Mouse (Mus musculus): ENCODE measurements around the gene Esam. TPM values are rescaled to one million over a fixed set of nuclear protein-coding genes. Genes with fewer than 3 reads are reported as not detected.

The Esam gene
- polyA plus RNA-seq, 1 experiment, result not detected

DNA sequence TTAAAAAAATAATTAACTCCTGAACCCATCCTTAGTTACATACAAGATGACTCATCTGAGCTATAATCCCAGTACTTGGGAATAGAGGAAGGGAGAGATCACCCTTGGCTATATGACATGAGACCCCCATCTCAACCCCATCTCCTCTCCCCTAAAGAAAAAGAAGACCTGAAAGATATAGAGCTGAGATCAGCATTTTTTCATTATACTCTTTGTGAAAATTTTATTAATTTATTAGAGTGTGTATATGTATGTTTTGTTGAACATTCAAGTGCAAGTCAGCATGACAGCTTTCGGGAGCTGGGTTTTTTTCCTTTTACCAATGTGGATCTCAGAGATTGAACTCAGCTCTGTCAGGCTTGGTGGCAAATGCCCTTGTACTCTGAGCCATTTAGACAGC, 26.7 kb upstream of the Esam start:
- Histone ChIP-seq H3K4me3 (ENCODE audit: insufficient read depth, low read depth, low read length) (no peak overlapping the region), H3K4me1 (ENCODE audit: control insufficient read depth, insufficient read depth, low read length) (no peaks in the 10 kb centered on the region), H3K27ac (ENCODE audit: insufficient read depth, low read depth, low read length) (no peak overlapping the region)
- 100% methylated on average over 1 of the region's 1 CpGs for WGBS
- TF ChIP-seq POLR2A (IDR thresholded peaks at IDR 0.05; ENCODE audit: insufficient read depth, low read depth, low read length) (no peak), CTCF (IDR thresholded peaks at IDR 0.05; ENCODE audit: insufficient read depth, low read depth, low read length) (no peak)

DNA sequence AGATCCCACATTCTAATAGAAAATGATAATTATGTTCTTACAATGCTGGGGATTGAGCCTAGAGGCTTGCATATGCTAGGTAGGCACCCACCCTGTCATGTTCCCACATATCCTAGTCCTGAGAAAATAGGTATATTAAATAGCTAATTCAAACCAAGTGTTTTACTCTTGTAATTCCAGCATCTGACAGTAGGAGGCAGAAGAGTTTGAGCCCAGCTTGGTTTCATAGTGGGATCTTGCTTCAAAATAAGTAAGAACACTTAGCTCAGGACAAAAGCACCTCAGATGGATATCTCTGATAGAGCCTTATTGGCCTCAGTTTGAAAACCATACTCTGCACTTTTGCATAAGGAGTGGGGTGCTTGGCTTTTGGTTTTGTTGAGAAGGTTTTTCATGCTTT, 23.5 kb upstream of the Esam start:
- Histone ChIP-seq H3K27ac (ENCODE audit: insufficient read depth, low read depth, low read length) (no peak overlapping the region), H3K4me1 (ENCODE audit: control insufficient read depth, insufficient read depth, low read length) (no peaks in the 10 kb centered on the region), H3K4me3 (ENCODE audit: insufficient read depth, low read depth, low read length) (no peak overlapping the region)
- no peak for TF ChIP-seq CTCF (IDR thresholded peaks at IDR 0.05; ENCODE audit: insufficient read depth, low read depth, low read length)
- TF ChIP-seq POLR2A (IDR thresholded peaks at IDR 0.05; ENCODE audit: insufficient read depth, low read depth, low read length), result no peak

DNA sequence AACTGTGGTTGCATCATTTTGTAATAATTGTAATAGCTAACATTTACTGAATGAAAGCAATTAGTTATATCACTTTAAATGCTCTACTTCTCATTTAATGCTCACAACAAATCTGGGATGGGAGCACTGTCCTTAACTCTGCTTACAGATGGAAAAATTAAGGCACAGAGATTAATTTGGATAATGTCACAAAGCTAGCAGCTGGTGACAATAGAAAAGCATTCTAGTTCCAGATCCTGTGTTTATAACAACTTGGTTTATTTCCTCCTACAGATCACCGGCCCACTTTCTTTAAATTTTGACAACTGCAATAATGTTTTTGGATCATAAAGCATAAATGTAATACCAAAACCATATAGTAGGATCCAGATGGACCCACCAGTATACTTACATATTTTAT, 21.9 kb upstream of the Esam start:
- TF ChIP-seq POLR2A (IDR thresholded peaks at IDR 0.05; ENCODE audit: insufficient read depth, low read depth, low read length) (no peak), CTCF (IDR thresholded peaks at IDR 0.05; ENCODE audit: insufficient read depth, low read depth, low read length) (no peak)
- WGBS, result 57% methylated on average over 1 of the region's 1 CpGs
- H3K27ac ChIP-seq (ENCODE audit: insufficient read depth, low read depth, low read length), result no peak overlapping the region
- H3K4me3 ChIP-seq (ENCODE audit: insufficient read depth, low read depth, low read length), result no peak overlapping the region
- no peaks in the 10 kb centered on the region for H3K4me1 ChIP-seq (ENCODE audit: control insufficient read depth, insufficient read depth, low read length)

DNA sequence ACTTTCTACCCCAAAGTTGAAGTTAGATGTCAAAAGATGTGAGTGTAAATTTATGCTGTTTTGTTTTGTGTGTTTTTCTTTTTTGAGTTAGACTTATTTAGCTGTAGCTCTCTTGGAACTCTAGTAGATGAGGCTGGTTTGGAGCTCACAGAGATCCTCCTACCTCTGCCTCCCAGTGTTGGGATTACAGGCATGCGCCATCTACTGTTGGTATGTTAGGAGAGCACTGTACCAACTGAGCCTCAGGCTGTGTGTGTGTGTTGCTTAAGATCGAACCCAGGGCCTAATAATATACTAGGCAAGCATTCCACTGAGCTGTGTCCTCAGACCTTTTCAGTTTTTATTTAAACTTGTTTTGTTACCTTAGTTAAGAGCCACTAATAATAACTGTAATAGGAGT, 15.8 kb upstream of the Esam start:
- no peaks in the 10 kb centered on the region; the same call in 1 of the 2 replicates for H3K4me1 ChIP-seq (ENCODE audit: control insufficient read depth, insufficient read depth, low read length)

DNA sequence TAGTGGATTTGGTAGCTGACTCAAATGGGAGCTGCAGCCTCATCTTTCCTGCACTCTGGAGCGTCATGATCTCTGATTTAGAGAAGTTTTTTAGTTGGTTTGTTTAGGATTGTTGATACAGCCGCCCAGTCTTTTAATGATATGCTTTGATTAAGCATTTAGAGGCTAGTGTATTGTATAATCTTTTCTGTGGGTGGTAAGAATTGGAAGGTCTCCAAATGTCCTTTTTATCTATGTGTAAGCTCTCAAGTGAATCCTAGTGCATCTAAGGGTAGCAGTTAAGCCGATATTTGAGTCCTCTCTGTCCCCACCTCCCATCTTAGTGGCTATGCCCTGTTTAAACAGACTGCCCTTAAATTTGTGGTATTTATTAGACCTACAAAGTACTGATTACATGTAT, 13.4 kb upstream of the Esam start:
- no peak overlapping the region for H3K4me3 ChIP-seq (ENCODE audit: insufficient read depth, low read depth, low read length)
- no peaks in the 10 kb centered on the region; the same call in 1 of the 2 replicates for H3K4me1 ChIP-seq (ENCODE audit: control insufficient read depth, insufficient read depth, low read length)
- no peak overlapping the region for H3K27ac ChIP-seq (ENCODE audit: insufficient read depth, low read depth, low read length)
- TF ChIP-seq POLR2A (IDR thresholded peaks at IDR 0.05; ENCODE audit: insufficient read depth, low read depth, low read length) (no peak), CTCF (IDR thresholded peaks at IDR 0.05; ENCODE audit: insufficient read depth, low read depth, low read length) (no peak)
- 20% methylated on average over 3 of the region's 3 CpGs for WGBS

More for the DNA sequence above, 15.8 kb upstream of the Esam start:
- no peak overlapping the region for H3K27ac ChIP-seq (ENCODE audit: insufficient read depth, low read depth, low read length)
- H3K4me3 ChIP-seq (ENCODE audit: insufficient read depth, low read depth, low read length), result no peak overlapping the region
- WGBS, result 97% methylated on average over 2 of the region's 2 CpGs
- TF ChIP-seq POLR2A (IDR thresholded peaks at IDR 0.05; ENCODE audit: insufficient read depth, low read depth, low read length) (no peak), CTCF (IDR thresholded peaks at IDR 0.05; ENCODE audit: insufficient read depth, low read depth, low read length) (no peak)

DNA sequence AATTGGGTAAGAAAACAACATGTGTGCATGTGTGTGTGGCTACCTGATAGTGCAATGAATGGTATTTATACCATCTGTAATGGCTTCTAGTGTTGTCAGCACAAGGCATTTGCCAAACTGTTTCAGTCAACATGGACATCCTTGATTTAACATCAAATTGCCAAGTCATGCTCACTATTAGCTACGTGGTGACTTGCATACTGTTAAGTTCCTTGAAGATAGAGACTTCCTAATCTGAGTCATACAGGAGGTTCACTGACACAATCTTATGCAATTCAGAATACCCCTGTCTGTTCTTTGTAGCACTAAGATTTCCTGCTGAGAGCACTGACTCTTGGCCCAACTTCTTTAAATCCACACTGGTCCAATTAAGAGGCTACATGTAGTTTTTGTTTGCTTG, 10.4 kb upstream of the Esam start:
- WGBS, result 76% methylated on average over 1 of the region's 1 CpGs
- no peaks in the 10 kb centered on the region; the same call in 1 of the 2 replicates for H3K4me1 ChIP-seq (ENCODE audit: control insufficient read depth, insufficient read depth, low read length)
- TF ChIP-seq POLR2A (IDR thresholded peaks at IDR 0.05; ENCODE audit: insufficient read depth, low read depth, low read length) (no peak), CTCF (IDR thresholded peaks at IDR 0.05; ENCODE audit: insufficient read depth, low read depth, low read length) (no peak)
- H3K4me3 ChIP-seq (ENCODE audit: insufficient read depth, low read depth, low read length), result no peak overlapping the region
- H3K27ac ChIP-seq (ENCODE audit: insufficient read depth, low read depth, low read length), result no peak overlapping the region

DNA sequence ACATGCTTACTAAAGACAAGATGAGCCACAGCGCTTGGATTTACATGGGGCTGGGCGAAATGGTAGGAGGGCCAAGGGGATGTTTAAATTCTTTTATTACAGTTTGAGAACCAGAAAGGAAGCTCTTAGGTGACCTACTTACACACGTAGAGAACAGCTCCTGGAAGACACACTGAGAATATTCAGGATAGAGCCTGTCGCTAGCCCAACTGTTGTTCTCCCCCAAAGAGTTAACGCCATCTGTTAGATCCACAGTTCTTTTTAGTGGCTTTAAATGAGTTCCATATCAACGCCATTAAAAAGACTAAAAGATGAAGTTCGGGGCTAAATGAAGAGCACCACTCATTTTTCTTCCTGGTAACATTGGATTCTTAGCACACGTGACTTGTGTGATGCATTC, 8.9 kb upstream of the Esam start:
- no peak overlapping the region for H3K27ac ChIP-seq (ENCODE audit: insufficient read depth, low read depth, low read length)

DNA sequence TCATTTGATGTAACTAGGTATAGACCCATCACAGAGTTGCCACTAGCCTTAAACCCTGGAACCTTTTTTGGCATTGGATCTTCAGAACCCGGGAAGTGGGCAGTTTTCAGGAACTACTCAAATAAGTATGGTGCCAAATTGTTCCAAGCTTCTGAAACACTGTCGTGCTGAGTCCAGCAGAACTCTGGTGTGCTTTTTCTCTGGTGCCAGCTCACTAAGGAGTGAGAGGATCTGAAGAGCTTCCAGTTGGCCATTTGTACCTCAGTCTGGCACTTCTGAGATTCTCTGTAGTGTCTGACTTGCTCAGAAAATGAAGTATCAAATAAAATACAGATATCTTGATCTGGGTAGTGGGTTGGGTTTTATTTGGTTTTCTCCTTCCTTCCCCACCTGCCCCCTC, 7.9 kb upstream of the Esam start:
- TF ChIP-seq POLR2A (IDR thresholded peaks at IDR 0.05; ENCODE audit: insufficient read depth, low read depth, low read length), result no peak
- TF ChIP-seq CTCF (IDR thresholded peaks at IDR 0.05; ENCODE audit: insufficient read depth, low read depth, low read length), result no peak
- no peak overlapping the region for H3K27ac ChIP-seq (ENCODE audit: insufficient read depth, low read depth, low read length)
- H3K4me1 ChIP-seq (ENCODE audit: control insufficient read depth, insufficient read depth, low read length), result no peaks in the 10 kb centered on the region
- WGBS, result 71% methylated on average over 2 of the region's 2 CpGs
- no peak overlapping the region for H3K4me3 ChIP-seq (ENCODE audit: insufficient read depth, low read depth, low read length)

More for the DNA sequence above, 8.9 kb upstream of the Esam start:
- Histone ChIP-seq H3K4me1 (ENCODE audit: control insufficient read depth, insufficient read depth, low read length) (no peaks in the 10 kb centered on the region), H3K4me3 (ENCODE audit: insufficient read depth, low read depth, low read length) (no peak overlapping the region)
- WGBS, result 91% methylated on average over 8 of the region's 8 CpGs
- no peak for TF ChIP-seq POLR2A (IDR thresholded peaks at IDR 0.05; ENCODE audit: insufficient read depth, low read depth, low read length)

DNA sequence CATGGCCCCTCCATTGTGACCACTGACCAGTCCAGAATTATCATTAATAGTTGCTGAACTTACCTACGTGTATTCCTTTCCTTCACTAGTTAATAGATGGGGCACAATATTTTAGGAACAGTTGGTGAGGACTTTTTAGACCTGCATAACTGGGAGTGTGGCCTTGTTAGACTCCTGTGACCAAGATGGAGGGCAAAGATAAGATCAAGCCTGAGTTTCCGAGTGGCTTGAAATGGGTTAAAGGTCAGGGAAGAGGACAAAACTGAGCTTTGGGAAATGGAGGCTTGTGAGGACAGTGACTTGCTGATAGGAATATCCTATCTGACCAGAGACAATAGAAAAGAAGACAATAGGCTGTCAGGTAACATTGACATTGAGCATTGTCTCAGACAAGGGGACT, 2.4 kb upstream of the Esam start:
- no peak overlapping the region for H3K4me3 ChIP-seq (ENCODE audit: insufficient read depth, low read depth, low read length)
- H3K27ac ChIP-seq (ENCODE audit: insufficient read depth, low read depth, low read length), result no peak overlapping the region
- TF ChIP-seq CTCF (IDR thresholded peaks at IDR 0.05; ENCODE audit: insufficient read depth, low read depth, low read length), result no peak
- no peak for TF ChIP-seq POLR2A (IDR thresholded peaks at IDR 0.05; ENCODE audit: insufficient read depth, low read depth, low read length)
- peaks cover 14% of the 10 kb centered on the region for H3K4me1 ChIP-seq (ENCODE audit: control insufficient read depth, insufficient read depth, low read length)
- 97% methylated on average over 2 of the region's 2 CpGs for WGBS
